Mouse (Mus musculus) left cerebral cortex, adult 2 months (tissue): ENCODE measurements around the gene Zbtb46. TPM values are rescaled to one million over a fixed set of nuclear protein-coding genes. Genes with fewer than 3 reads are reported as not detected.

Source experiments
- DNase-seq, 2 experiments: peaks; one replicate each; pipeline ENCODE4 v3.0.0; 2021 to 2022; ENCODE audit warnings: low spot score in 2 of 2, mixed read lengths in 1 of 2; ENCODE audit errors: extremely low spot score in 1 of 2
- H3K27ac ChIP-seq: fragments of 200-600 bp; 2 replicates; pipeline ENCODE4 v1.8.1; 2022
- H3K4me3 ChIP-seq: fragments of 200-600 bp; 2 replicates; pipeline ENCODE4 v1.8.1; 2022
- CTCF ChIP-seq: fragments of 200-600 bp; IDR thresholded peaks from 2 replicates; pipeline ENCODE4 v1.8.1; 2022; ENCODE audit warnings: antibody characterized with exemption, mild to moderate bottlenecking, moderate library complexity
- intact Hi-C: fragments of 180-260 bp; cut with DNase I; formaldehyde crosslinking; loops from one replicate; pipeline ENCODE4 v1.15.1; 2025
- total RNA-seq, 2 experiments: library from RNA; stranded (reverse); gene quantifications; 2 replicates each; pipeline ENCODE4 v1.2.3; 2021

Zbtb46 gene
- total RNA-seq, 2 experiments from 2014 or later, result 12.0 to 13.7 TPM

DNA sequence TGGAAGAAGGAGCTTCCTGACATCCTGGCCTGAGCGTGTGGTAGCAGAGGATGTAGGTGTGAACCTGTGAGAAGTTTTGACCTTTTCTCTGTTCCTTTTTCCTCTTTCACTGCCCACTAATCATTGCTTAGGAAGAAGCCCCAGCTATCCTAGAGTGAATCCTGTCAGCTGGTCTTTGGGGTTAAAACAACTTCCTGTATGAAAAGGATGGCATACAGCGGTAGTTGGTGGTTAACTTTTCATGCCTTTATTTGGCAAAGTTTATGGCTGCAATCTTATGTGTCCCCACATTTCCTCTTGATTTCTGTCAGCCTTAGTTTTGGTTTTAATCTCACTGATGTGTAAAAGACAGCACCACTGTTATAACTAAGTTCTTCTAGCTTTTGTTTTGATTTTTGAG lies 82.0 kb downstream of the Zbtb46 start:
- no peak for TF ChIP-seq CTCF
- no peak overlapping the region for H3K4me3 ChIP-seq
- no peak for DNase-seq
- no peak overlapping the region for H3K27ac ChIP-seq
- intact Hi-C loops, result no loop called here

GRCm38 (mm10) chr2:181375787-181376186 lies 83.4 kb downstream of the Zbtb46 start:
- intact Hi-C loops, result no loop called here
- TF ChIP-seq CTCF, result peak; percentile 50
- H3K27ac ChIP-seq, result no peak overlapping the region
- no peak for DNase-seq
- no peak overlapping the region for H3K4me3 ChIP-seq

GRCm38 (mm10) chr2:181370001-181370400 lies 89.2 kb downstream of the Zbtb46 start:
- TF ChIP-seq CTCF, result peak; percentile 7; the same call in 1 of the 2 replicates
- intact Hi-C loops, result no loop called here
- no peak overlapping the region for H3K4me3 ChIP-seq
- H3K27ac ChIP-seq, result no peak overlapping the region
- DNase-seq, result no peak

DNA sequence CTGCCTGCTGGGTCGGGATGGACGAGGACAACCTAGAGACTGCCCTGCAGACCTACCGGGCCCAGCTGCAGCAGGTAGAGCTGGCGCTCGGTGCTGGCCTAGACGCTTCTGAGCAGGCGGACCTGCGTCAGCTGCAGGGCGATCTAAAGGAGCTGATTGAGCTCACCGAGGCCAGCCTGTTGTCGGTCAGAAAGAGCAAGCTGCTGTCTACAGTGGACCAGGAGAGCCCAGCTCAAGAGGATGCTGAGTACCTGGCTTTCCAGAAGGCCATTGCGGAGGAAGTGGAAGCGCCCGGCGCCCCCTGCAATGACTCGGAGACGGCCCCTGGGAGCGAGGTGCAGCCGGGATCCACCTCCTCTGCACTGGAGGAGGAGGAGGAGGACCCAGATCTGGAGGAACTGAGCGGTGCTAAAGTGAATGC lies 93.6 kb downstream of the Zbtb46 start:
- no peak for DNase-seq
- Histone ChIP-seq H3K27ac (peak overlapping the region; percentile 87), H3K4me3 (peak overlapping the region; percentile 99)
- intact Hi-C loops, result no loop called here
- TF ChIP-seq CTCF, result no peak

DNA sequence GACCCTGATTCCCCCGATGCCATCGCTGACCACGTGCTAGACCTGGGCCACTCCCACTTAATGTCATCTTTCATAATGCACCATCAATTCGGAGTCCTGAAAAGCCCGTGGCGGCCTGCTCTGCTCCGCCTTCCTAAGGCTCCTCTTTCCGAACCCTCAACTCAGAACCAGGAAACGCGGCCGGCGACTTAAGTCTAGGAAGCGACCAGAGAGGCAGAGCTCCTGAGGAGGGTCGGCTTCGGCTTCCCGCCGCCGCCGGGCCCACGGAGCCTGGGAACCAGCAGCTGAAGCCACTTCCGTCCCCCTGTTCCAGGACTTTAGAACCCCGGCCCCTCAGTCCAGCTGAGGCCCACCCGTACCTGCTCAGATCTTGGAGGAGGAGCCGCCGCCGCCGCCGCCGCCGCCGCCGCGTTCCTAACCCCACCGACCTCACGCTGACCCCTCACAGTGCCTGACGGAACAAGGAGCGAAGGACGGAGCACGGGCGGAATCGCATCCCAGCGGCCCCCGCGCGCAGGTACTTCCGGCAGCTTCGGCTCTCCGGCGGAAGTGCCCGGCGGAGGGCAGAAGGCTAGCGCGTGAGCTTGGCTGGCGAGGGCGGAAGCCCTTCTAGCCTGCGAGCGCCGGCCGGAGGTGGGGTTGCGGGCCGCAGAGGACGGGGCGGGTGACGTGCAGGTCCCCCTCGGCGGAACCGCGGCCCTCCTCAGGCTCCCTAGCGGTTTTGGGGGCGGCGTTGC lies 94.2 kb downstream of the Zbtb46 start, which contains the start of the genes Zgpat and Arfrp1:
Gene Zgpat, plus strand, starts transcription at position 69 of the 737 bp plus-strand sequence.
Gene Arfrp1, minus strand, starts transcription at position 545 of the 737 bp plus-strand sequence.
- TF ChIP-seq CTCF, result no peak; the same call in 1 of the 2 replicates
- Histone ChIP-seq H3K4me3 (peak within 1 kb of the TSS; percentile 99), H3K27ac (peak within 1 kb of the TSS; percentile 87)
- peak; percentile 91 to 92 for DNase-seq
- intact Hi-C loops, result no loop called here

DNA sequence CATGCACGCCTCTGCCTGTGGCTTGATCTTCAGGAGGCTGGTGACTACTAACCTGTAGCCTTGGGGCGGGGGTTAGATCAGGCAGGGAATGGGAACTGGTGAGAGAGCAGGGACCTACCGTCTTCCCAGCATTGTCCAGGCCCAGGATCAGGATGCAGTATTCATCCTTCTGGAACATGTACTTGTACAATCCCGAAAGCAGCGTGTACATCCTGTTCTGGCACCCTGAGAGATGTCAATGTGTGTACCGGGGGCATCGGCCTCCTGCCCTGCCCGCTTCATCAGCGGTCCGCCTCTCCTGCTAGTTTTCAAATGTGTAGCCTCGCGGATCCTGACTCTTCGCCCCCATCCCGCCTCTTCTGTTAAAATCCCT lies 94.8 kb downstream of the Zbtb46 start:
- peak overlapping the region; percentile 99 for H3K4me3 ChIP-seq
- no peak for TF ChIP-seq CTCF
- intact Hi-C loops, result no loop called here
- no peak for DNase-seq
- peak overlapping the region; percentile 87; the same call in 1 of the 2 replicates for H3K27ac ChIP-seq

DNA sequence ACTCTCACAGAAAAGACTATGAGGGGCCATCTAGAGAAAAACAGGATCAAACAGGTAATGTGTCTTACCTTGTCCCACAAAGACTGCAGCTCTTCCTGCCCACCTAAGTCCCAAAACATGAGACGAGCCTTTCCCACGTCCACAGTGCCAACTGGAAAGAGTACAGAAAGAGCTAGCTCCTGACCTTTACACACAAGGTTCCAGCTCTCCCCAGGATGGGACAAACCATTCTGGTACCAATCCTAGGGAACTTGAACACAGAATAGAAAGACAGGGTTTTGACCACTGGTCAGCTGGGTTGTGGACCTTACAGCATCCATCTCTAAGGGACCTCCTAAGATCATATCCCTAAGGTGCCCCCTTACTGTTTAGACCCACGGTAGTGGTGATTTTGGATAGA lies 95.3 kb downstream of the Zbtb46 start:
- no peak for TF ChIP-seq CTCF
- intact Hi-C loops, result no loop called here
- peak overlapping the region; percentile 99 for H3K4me3 ChIP-seq
- H3K27ac ChIP-seq, result no peak overlapping the region
- DNase-seq, result no peak

GRCm38 (mm10) chr2:181356780-181357179 lies 102.4 kb downstream of the Zbtb46 start:
- no peak for DNase-seq
- intact Hi-C loops, result no loop called here
- Histone ChIP-seq H3K4me3 (no peak overlapping the region), H3K27ac (no peak overlapping the region)
- TF ChIP-seq CTCF, result no peak

DNA sequence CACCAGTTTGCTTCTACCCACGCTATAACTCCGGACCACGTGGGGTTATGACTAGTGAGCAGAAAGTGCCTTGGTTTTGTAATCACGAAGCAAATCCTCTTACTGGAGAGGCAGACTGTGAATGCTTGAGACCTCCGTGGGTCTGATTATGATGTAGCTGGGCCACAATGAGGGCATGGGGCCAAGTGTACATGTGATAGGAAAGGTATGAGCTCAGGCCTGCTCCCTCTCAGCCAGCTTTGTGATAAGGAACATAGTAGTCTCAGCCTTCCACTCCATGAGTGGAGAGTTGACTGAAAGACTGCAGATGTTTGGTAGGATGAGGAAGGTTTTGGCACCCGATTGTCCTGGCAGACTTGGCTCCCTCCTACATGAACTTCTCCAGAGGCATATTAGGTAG lies 116.5 kb downstream of the Zbtb46 start:
- DNase-seq, result no peak
- intact Hi-C loops, result no loop called here
- Histone ChIP-seq H3K4me3 (no peak overlapping the region), H3K27ac (no peak overlapping the region)
- no peak for TF ChIP-seq CTCF

- H3K4me3 ChIP-seq, result no peak overlapping the region
- no peak overlapping the region for H3K27ac ChIP-seq
- intact Hi-C loops, result no loop called here
- TF ChIP-seq CTCF, result no peak
- no peak for DNase-seq
Measured at GRCm38 (mm10) chr2:181340426-181340825, 118.8 kb downstream of the Zbtb46 start.

Other genes starting within 250 kb of the Zbtb46 start
- under 1 TPM; 0.25 to 0.26 TPM for gene Srms, start 246.2 kb downstream of the Zbtb46 start, total RNA-seq
- not detected for gene Fndc11, start 239.4 kb downstream of the Zbtb46 start, total RNA-seq
- gene Helz2, start 217.4 kb downstream of the Zbtb46 start, total RNA-seq, result 1 to 10 TPM; 2.3 to 4.3 TPM
- 10 to 100 TPM; 27.1 to 27.3 TPM for gene Gmeb2, start 171.4 kb downstream of the Zbtb46 start, total RNA-seq
- gene Stmn3, start 144.9 kb downstream of the Zbtb46 start, total RNA-seq, result 100 to 1,000 TPM; 633 to 653 TPM
- gene Rtel1, start 139.7 kb downstream of the Zbtb46 start, total RNA-seq, result 10 to 100 TPM; 26.1 to 38.5 TPM
- gene Zgpat, start 94.5 kb downstream of the Zbtb46 start, total RNA-seq, result 10 to 100 TPM; 80.3 to 80.5 TPM
- gene Arfrp1, start 94.0 kb downstream of the Zbtb46 start, total RNA-seq, result 10 to 100 TPM; 45.2 to 51.2 TPM
- gene Lime1, start 79.3 kb downstream of the Zbtb46 start, total RNA-seq, result 10 to 100 TPM; 43.1 to 45.2 TPM
- gene Abhd16b, start 33.8 kb upstream of the Zbtb46 start, total RNA-seq, result not detected
- 10 to 100 TPM; 73.2 to 76.3 TPM for gene Tpd52l2, start 37.7 kb upstream of the Zbtb46 start, total RNA-seq
- gene Dnajc5, start 61.1 kb upstream of the Zbtb46 start, total RNA-seq, result 100 to 1,000 TPM; 288 to 300 TPM
- gene Uckl1, start 125.5 kb upstream of the Zbtb46 start, total RNA-seq, result 10 to 100 TPM; 57.7 to 71.1 TPM
- 10 to 100 TPM; 54.4 to 57.4 TPM for gene Prpf6, start 132.4 kb upstream of the Zbtb46 start, total RNA-seq
- 10 to 100 TPM; 83.1 to 93.8 TPM for gene Zfp512b, start 133.4 kb upstream of the Zbtb46 start, total RNA-seq
- 10 to 100 TPM; 21.5 to 22.0 TPM for gene Samd10, start 139.8 kb upstream of the Zbtb46 start, total RNA-seq
- gene Gm29797, start 197.6 kb upstream of the Zbtb46 start, total RNA-seq, result 1 to 10 TPM in 1 of 2 experiments, under 1 TPM in 1; 0.48 to 1.3 TPM
- gene Sox18, start 212.2 kb upstream of the Zbtb46 start, total RNA-seq, result 10 to 100 TPM; 10.9 to 11.2 TPM
- 10 to 100 TPM; 65.7 to 78.1 TPM for gene Tcea2, start 220.9 kb upstream of the Zbtb46 start, total RNA-seq
- gene Rgs19, start 234.6 kb upstream of the Zbtb46 start, total RNA-seq, result 10 to 100 TPM; 30.6 to 33.2 TPM
- not detected for gene Lkaaear1, start 239.0 kb upstream of the Zbtb46 start, total RNA-seq